Mouse (Mus musculus) CH12.LX (cell line): Measurements from ENCODE around the gene Rab20. TPM values are rescaled to one million over a fixed set of nuclear protein-coding genes. Genes with fewer than 3 reads are reported as not detected.

Experiments used
- DNase-seq: peaks from one replicate; pipeline ENCODE4 v3.0.0-alpha.2; 2013; ENCODE audit errors: extremely low read depth
- H3K27ac ChIP-seq: 2 replicates; pipeline ENCODE4 v1.5.1; 2012; ENCODE audit warnings: low read depth, mild to moderate bottlenecking, control low read depth, moderate library complexity; ENCODE audit not compliant: insufficient read depth
- H3K27me3 ChIP-seq: replicated peaks from 2 replicates; pipeline ENCODE3; 2012; ENCODE audit warnings: inconsistent platforms
- H3K36me3 ChIP-seq, 2 experiments: replicated peaks in 1 of 2; 2 replicates each; pipeline versions ENCODE3 to v1.6.1; 2012; ENCODE audit warnings: inconsistent platforms in 1 of 2, low read length in 1 of 2, mild to moderate bottlenecking in 1 of 2, mixed read lengths in 1 of 2, moderate library complexity in 1 of 2; ENCODE audit not compliant: control insufficient read depth in 1 of 2, insufficient read depth in 1 of 2
- H3K4me1 ChIP-seq, 2 experiments: 2 replicates each; pipeline ENCODE4 v1.6.1; 2012; ENCODE audit warnings: inconsistent platforms in 1 of 2, moderate library complexity in 1 of 2; ENCODE audit not compliant: insufficient read depth in 2 of 2, control insufficient read depth in 1 of 2
- H3K4me2 ChIP-seq: 2 replicates; pipeline ENCODE4 v1.6.1; 2012; ENCODE audit warnings: low read depth, mild to moderate bottlenecking, control low read depth; ENCODE audit not compliant: poor library complexity, insufficient read depth, severe bottlenecking
- H3K4me3 ChIP-seq, 3 experiments: fragments of 150-350 bp in 1 of 3; sonication (generic) in 1 of 3; replicated peaks in 1 of 3; 2 replicates each; pipeline versions ENCODE3 to v1.5.1; 2011 to 2012; ENCODE audit warnings: low read depth in 2 of 3, low read length in 2 of 3, mild to moderate bottlenecking in 2 of 3, moderate library complexity in 2 of 3, control low read depth in 1 of 3, improper control_type of control experiment in 1 of 3, inconsistent platforms in 1 of 3, mixed read lengths in 1 of 3; ENCODE audit not compliant: poor library complexity in 1 of 3
- H3K79me2 ChIP-seq: replicated peaks from 2 replicates; pipeline ENCODE4 v1.6.1; 2012; ENCODE audit warnings: mild to moderate bottlenecking, moderate library complexity; ENCODE audit not compliant: control insufficient read depth, poor library complexity, insufficient read depth, severe bottlenecking; ENCODE audit errors: extremely low read depth
- H3K9ac ChIP-seq: 2 replicates; pipeline ENCODE4 v1.6.1; 2012; ENCODE audit warnings: low read depth, mild to moderate bottlenecking, control low read depth, moderate library complexity; ENCODE audit not compliant: insufficient read depth
- H3K9me3 ChIP-seq: replicated peaks from 2 replicates; pipeline ENCODE3; 2012; ENCODE audit warnings: low read length, inconsistent platforms, mixed read lengths
- CHD2 ChIP-seq: IDR thresholded peaks from 2 replicates; pipeline ENCODE4 v1.6.1; 2011; ENCODE audit warnings: low read length, improper control_type of control experiment
- CTCF ChIP-seq, 2 experiments: IDR thresholded peaks in 1 of 2; conservative IDR thresholded peaks in 1 of 2; 2 replicates each; pipeline ENCODE4 v1.5.1; 2011 to 2012; ENCODE audit warnings: low read depth in 2 of 2, low read length in 2 of 2, improper control_type of control experiment in 1 of 2, inconsistent platforms in 1 of 2, mild to moderate bottlenecking in 1 of 2, moderate library complexity in 1 of 2
- E2F4 ChIP-seq: IDR thresholded peaks from 2 replicates; pipeline ENCODE4 v1.6.1; 2011; ENCODE audit warnings: low read depth, low read length, improper control_type of control experiment; ENCODE audit not compliant: insufficient replicate concordance
- EP300 ChIP-seq: IDR thresholded peaks from 2 replicates; pipeline ENCODE4 v1.6.1; 2011; ENCODE audit warnings: low read length, improper control_type of control experiment
- ETS1 ChIP-seq: conservative IDR thresholded peaks from 2 replicates; pipeline ENCODE4 v1.6.1; 2012; ENCODE audit warnings: low read depth, mild to moderate bottlenecking, inconsistent platforms, low read length, improper control_type of control experiment, moderate library complexity
- HCFC1 ChIP-seq: IDR thresholded peaks from 2 replicates; pipeline ENCODE4 v1.6.1; 2012; ENCODE audit warnings: low read depth, mild to moderate bottlenecking, inconsistent platforms, low read length, improper control_type of control experiment
- IRF4 ChIP-seq: IDR thresholded peaks from 2 replicates; pipeline ENCODE4 v1.6.1; 2014; ENCODE audit warnings: low read depth, mild to moderate bottlenecking, inconsistent platforms, low read length, improper control_type of control experiment
- MAX ChIP-seq: IDR thresholded peaks from 2 replicates; pipeline ENCODE4 v1.6.1; 2011; ENCODE audit warnings: low read length, improper control_type of control experiment
- MAZ ChIP-seq: IDR thresholded peaks from 2 replicates; pipeline ENCODE4 v1.6.1; 2012; ENCODE audit warnings: low read depth, mild to moderate bottlenecking, inconsistent platforms, low read length, improper control_type of control experiment, moderate library complexity
- MEF2A ChIP-seq: IDR thresholded peaks from 2 replicates; pipeline ENCODE4 v1.6.1; 2014; ENCODE audit warnings: low read depth, mild to moderate bottlenecking, inconsistent platforms, low read length, improper control_type of control experiment, borderline replicate concordance
- MXI1 ChIP-seq: IDR thresholded peaks from 2 replicates; pipeline ENCODE4 v1.6.1; 2011; ENCODE audit warnings: mild to moderate bottlenecking, low read depth, low read length, improper control_type of control experiment
- MYC ChIP-seq: IDR thresholded peaks from 2 replicates; pipeline ENCODE4 v1.6.1; 2011; ENCODE audit warnings: low read depth, mild to moderate bottlenecking, improper control_type of control experiment, low read length
- NELFE ChIP-seq: IDR thresholded peaks from 2 replicates; pipeline ENCODE4 v1.6.1; 2011; ENCODE audit warnings: low read depth, low read length, improper control_type of control experiment
- NRF1 ChIP-seq: IDR thresholded peaks from 2 replicates; pipeline ENCODE4 v1.6.1; 2014; ENCODE audit warnings: low read depth, mild to moderate bottlenecking, inconsistent platforms, low read length, improper control_type of control experiment, moderate library complexity
- PAX5 ChIP-seq: IDR thresholded peaks from 2 replicates; pipeline ENCODE4 v1.6.1; 2012; ENCODE audit warnings: low read length, inconsistent platforms, mixed read lengths
- RAD21 ChIP-seq: IDR thresholded peaks from 2 replicates; pipeline ENCODE4 v1.6.1; 2011; ENCODE audit warnings: low read depth, mild to moderate bottlenecking, low read length, improper control_type of control experiment, moderate library complexity
- SIN3A ChIP-seq: IDR thresholded peaks from 2 replicates; pipeline ENCODE4 v1.6.1; 2012; ENCODE audit warnings: low read length, improper control_type of control experiment, inconsistent platforms
- SMC3 ChIP-seq: IDR thresholded peaks from 2 replicates; pipeline ENCODE4 v1.6.1; 2011; ENCODE audit warnings: low read depth, low read length, improper control_type of control experiment
- TBP ChIP-seq: conservative IDR thresholded peaks from 2 replicates; pipeline ENCODE4 v1.6.1; 2011; ENCODE audit warnings: low read depth, low read length, improper control_type of control experiment
- TCF12 ChIP-seq: IDR thresholded peaks from 2 replicates; pipeline ENCODE4 v1.6.1; 2014; ENCODE audit warnings: low read depth, mild to moderate bottlenecking, inconsistent platforms, low read length, improper control_type of control experiment
- USF1 ChIP-seq: IDR thresholded peaks from 2 replicates; pipeline ENCODE4 v1.6.1; 2014; ENCODE audit warnings: low read depth, mild to moderate bottlenecking, inconsistent platforms, low read length, improper control_type of control experiment
- USF2 ChIP-seq: conservative IDR thresholded peaks from 2 replicates; pipeline ENCODE4 v1.6.1; 2011; ENCODE audit warnings: low read depth, low read length, improper control_type of control experiment
- dilution Hi-C: fragments of 300-500 bp; cut with MboI; formaldehyde crosslinking; loops from 2 replicates; pipeline ENCODE4 v1.14.3; 2020; ENCODE audit warnings: low sequenced_read_pairs; ENCODE audit not compliant: extremely low pct_unique_long_range_greater_than_20kb, extremely low pct_ligation_motif_present
- in situ Hi-C: fragments of 300-500 bp; cut with MboI; formaldehyde crosslinking; loops from 3 replicates; pipeline ENCODE4 v1.14.3; 2019; ENCODE audit warnings: low sequenced_read_pairs, low pct_ligation_motif_present, low pct_unique_long_range_greater_than_20kb, mixed read lengths
- polyA plus RNA-seq: library from polyadenylated mRNA; unstranded; fragments of >175 nt; gene quantifications from 2 replicates; pipeline ENCODE4 v1.2.1, GENCODE M21; 2012; ENCODE audit warnings: low read depth; ENCODE audit not compliant: insufficient read length
- total RNA-seq, 2 experiments: library from RNA; depleted of rRNA; stranded (reverse); fragments of 300-350 nt in 1 of 2; fragments of >200 nt in 1 of 2; gene quantifications; 2 replicates each; pipeline ENCODE4 v1.2.3; 2012 to 2014

Rab20 gene
- total and polyA plus RNA-seq, 3 experiments = 12.8 to 22.8 (median 18.2) TPM

DNA sequence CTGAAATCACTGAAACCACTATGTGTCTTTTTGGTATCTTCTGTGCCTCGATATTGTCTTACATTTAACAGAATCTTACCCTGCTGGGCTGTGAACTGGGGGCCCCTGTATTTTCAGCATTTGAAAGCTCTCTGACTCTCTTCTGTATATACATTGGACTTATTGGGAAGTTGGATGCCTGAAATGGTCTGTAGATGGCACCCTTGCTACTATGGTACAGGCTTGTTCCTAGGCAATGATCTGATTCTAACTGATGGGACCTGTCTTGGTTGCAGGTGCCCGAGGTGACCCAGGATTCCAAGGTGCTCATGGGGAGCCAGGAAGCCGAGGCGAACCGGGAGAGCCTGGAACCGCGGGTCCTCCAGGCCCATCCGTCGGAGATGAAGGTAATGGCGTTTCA lies 63.4 kb downstream of the Rab20 start:
- no peaks in the 10 kb centered on the region for H3K36me3 ChIP-seq
- H3K9ac ChIP-seq = no peak overlapping the region
- peaks cover 9 to 14% of the 10 kb centered on the region in 2 experiments; a peak in 3 of 4 replicates for H3K4me1 ChIP-seq
- no peak overlapping the region for H3K4me2 ChIP-seq
- H3K79me2 ChIP-seq = no peaks in the 10 kb centered on the region
- in situ Hi-C loops (no loop called here), dilution Hi-C loops (no loop called here)
- no peak overlapping the region for H3K27ac ChIP-seq
- H3K9me3 ChIP-seq = no peaks in the 10 kb centered on the region
- H3K27me3 ChIP-seq = peaks cover 54% of the 10 kb centered on the region
- TF ChIP-seq SMC3 = peak; percentile 17; the same call in 1 of the 2 replicates
- no peak for TF ChIP-seq IRF4
- TF ChIP-seq CTCF (conservative IDR thresholded peaks at IDR 0.05 in 1 of 2, IDR thresholded peaks at IDR 0.05 in 1 of 2; ENCODE audit: low read depth in 2 of 2, low read length in 2 of 2) = peak in 1 of 2 experiments; percentile 63; a peak in 2 of 4 replicates
- peak; percentile 53 for TF ChIP-seq RAD21
- TF ChIP-seq MYC = no peak
- DNase-seq = peak; percentile 34
- H3K4me3 ChIP-seq = no peak overlapping the region

DNA sequence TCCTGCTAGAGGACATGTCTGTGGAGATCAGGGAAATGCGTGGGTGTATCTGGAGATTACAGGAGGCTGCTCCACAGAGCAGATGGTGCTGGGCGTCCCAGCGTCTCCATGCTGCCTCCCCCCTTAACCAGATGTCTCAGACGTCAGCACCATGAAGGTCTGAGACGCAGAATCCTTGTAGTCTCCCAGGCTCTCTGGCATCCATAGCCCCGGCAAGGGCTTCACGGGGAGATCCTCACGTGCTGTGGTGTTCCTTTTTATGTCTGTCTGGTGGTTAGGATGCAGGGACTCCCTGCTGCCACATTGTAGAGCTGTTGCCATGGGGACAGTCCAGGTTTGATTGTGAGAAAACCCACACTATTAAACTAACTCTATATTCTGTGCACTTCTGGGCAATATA lies 64.2 kb downstream of the Rab20 start:
- TF ChIP-seq PAX5 (no peak), MEF2A (no peak), EP300 (no peak), MAZ (no peak), HCFC1 (no peak), IRF4 (no peak)
- Histone ChIP-seq H3K27ac (no peak overlapping the region), H3K27me3 (peaks cover 57% of the 10 kb centered on the region), H3K9me3 (no peaks in the 10 kb centered on the region), H3K4me2 (no peak overlapping the region), H3K36me3 (no peaks in the 10 kb centered on the region), H3K4me3 (no peak overlapping the region), H3K79me2 (no peaks in the 10 kb centered on the region), H3K4me1 (peaks cover 9 to 14% of the 10 kb centered on the region in 2 experiments; a peak in 3 of 4 replicates), H3K9ac (no peak overlapping the region)
- in situ Hi-C loops = no loop called here
- DNase-seq = no peak
- dilution Hi-C loops = no loop called here

DNA sequence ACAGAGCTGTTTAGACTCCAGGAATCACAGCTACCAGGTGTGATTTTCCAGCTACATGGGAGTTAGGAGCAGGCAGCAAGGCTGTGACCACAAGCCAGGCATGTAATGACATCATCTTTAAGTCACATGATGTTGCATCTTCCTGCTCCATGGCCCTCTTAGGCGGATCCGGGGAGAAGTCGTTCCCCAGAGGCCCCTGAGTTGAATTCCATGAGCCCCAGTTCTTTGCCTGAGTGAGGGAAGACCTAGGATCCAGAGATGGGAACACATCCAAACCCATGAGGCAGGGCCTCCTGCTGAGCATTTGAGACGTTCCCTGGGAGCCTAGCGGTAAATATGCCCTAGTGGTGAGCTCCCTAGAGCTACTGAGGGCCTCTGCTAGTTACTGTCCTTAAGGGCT lies 66.1 kb downstream of the Rab20 start:
- peaks cover 9 to 14% of the 10 kb centered on the region in 2 experiments; a peak in 3 of 4 replicates for H3K4me1 ChIP-seq
- peaks cover 55% of the 10 kb centered on the region for H3K27me3 ChIP-seq
- H3K27ac ChIP-seq = no peak overlapping the region
- H3K9ac ChIP-seq = no peak overlapping the region
- no peaks in the 10 kb centered on the region for H3K9me3 ChIP-seq
- no peak overlapping the region for H3K4me2 ChIP-seq
- dilution Hi-C loops = no loop called here
- no peaks in the 10 kb centered on the region for H3K79me2 ChIP-seq
- no peaks in the 10 kb centered on the region for H3K36me3 ChIP-seq
- in situ Hi-C loops = no loop called here
- no peak overlapping the region for H3K4me3 ChIP-seq
- DNase-seq = no peak
- no peak for TF ChIP-seq CTCF (conservative IDR thresholded peaks at IDR 0.05 in 1 of 2, IDR thresholded peaks at IDR 0.05 in 1 of 2; ENCODE audit: low read depth in 2 of 2, low read length in 2 of 2)
- no peak for TF ChIP-seq E2F4
- no peak for TF ChIP-seq MXI1
- no peak for TF ChIP-seq IRF4
- no peak for TF ChIP-seq ETS1
- TF ChIP-seq MAZ = no peak
- TF ChIP-seq TCF12 = no peak
- no peak for TF ChIP-seq PAX5
- TF ChIP-seq NRF1 = no peak
- no peak for TF ChIP-seq TBP
- TF ChIP-seq USF2 = no peak
- no peak for TF ChIP-seq HCFC1
- no peak for TF ChIP-seq NELFE
- TF ChIP-seq USF1 = no peak
- no peak for TF ChIP-seq MAX
- TF ChIP-seq SIN3A = no peak
- TF ChIP-seq CHD2 = no peak
